Mouse (Mus musculus): ENCODE data around the gene Ebna1bp2. TPM values are rescaled to one million over a fixed set of nuclear protein-coding genes. Genes with fewer than 3 reads are reported as not detected.

Gene Ebna1bp2
- 130 and 134 TPM in 2 replicates for polyA plus RNA-seq (2015; fragmentation: Nextera tagmentation; extraction: Ambion mirVana)

- peaks cover 28% of the 10 kb centered on the region for H3K36me3 ChIP-seq
Observed at GRCm38 (mm10) chr4:118620279-118620966, at the start of gene Ebna1bp2, which contains the start of gene Cfap57. TSS of gene Ebna1bp2 (plus strand) at chr4:118620799. TSS of gene Cfap57 (minus strand) at chr4:118620777.

DNA sequence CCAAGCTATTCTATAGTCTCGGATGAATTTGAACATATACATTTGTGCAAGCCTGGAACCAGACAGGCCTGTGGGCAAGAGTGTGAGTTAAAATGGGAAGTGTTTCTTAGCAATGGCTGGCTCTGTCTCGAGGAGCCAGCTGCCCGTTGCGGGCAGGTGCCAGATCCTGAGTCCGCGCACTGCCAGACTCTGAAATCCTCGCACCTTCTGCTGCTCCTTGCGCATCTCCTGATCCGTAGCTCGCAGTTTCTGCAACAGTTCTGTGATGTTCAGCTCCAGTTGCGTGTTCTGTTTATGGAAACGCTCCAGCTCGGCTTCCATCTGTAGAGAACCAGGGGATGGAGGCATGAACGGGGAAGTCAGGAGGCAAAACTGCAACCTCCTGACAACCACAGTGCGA is 49.2 kb upstream of the Ebna1bp2 start:
- peaks cover 11% of the 10 kb centered on the region; the same call in 1 of the 2 replicates for H3K27me3 ChIP-seq
- H3K4me1 ChIP-seq, result no peaks in the 10 kb centered on the region
- H3K4me2 ChIP-seq (replicated peaks), result no peak overlapping the region
- H3K36me3 ChIP-seq, result no peaks in the 10 kb centered on the region
- no peaks in the 10 kb centered on the region for H3K9me3 ChIP-seq
- no peak overlapping the region for H3K27ac ChIP-seq
- no peak overlapping the region for H3K9ac ChIP-seq
- H3K4me3 ChIP-seq, result no peak overlapping the region
- WGBS, result 80% methylated on average over 14 of the region's 15 CpGs
- ATAC-seq (ENCODE audit: low FRiP score, low read depth), result no peak

More at GRCm38 (mm10) chr4:118620279-118620966, at the start of gene Ebna1bp2, which contains the start of gene Cfap57:
- peak; percentile 94 for ATAC-seq (ENCODE audit: low FRiP score, low read depth)
- Histone ChIP-seq H3K4me3 (peak within 1 kb of the TSS; percentile 90), H3K27me3 (no peaks in the 10 kb centered on the region), H3K4me2 (replicated peaks) (peak within 1 kb of the TSS; percentile 88), H3K4me1 (peaks cover 10% of the 10 kb centered on the region), H3K9me3 (peaks cover 3% of the 10 kb centered on the region; the same call in 1 of the 2 replicates), H3K27ac (no peak within 1 kb of the TSS), H3K9ac (peak within 1 kb of the TSS; percentile 79)
- 1% methylated on average over 36 of the region's 41 CpGs for WGBS

DNA sequence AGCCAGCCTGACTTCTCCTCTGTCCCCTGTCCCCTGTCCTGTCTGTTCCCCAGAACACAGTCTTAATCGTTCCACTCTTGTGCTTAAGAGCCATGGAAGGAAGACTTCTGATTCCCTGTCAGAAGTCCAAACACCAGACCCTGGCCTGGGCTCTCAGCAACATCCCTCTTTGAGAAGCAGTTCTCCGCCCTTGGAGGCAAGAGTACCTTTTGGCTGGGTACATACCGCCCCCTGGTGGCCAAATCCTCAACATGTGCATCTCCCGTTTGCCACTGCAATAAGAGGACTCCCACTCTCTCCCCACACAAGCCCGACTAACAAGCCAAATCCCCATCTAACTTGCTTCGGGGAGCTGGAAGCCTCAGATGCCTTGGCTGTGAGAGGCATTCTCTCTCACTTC is 44.5 kb upstream of the Ebna1bp2 start:
- H3K4me2 ChIP-seq (replicated peaks), result no peak overlapping the region
- 5% methylated on average over 6 of the region's 6 CpGs for whole genome bisulfite sequencing
- H3K4me3 ChIP-seq, result no peak overlapping the region
- no peak overlapping the region for H3K27ac ChIP-seq
- H3K9ac ChIP-seq, result no peak overlapping the region
- H3K9me3 ChIP-seq, result peaks cover 5% of the 10 kb centered on the region; the same call in 1 of the 2 replicates
- H3K27me3 ChIP-seq, result 0 out of 2 replicates have a peak, but pooled peaks cover 8% of the 10 kb centered on the region
- no peak; the same call in 1 of the 2 replicates for ATAC-seq (ENCODE audit: low FRiP score, low read depth)
- no peaks in the 10 kb centered on the region for H3K36me3 ChIP-seq
- no peaks in the 10 kb centered on the region for H3K4me1 ChIP-seq

- H3K4me1 ChIP-seq, result no peaks in the 10 kb centered on the region
- H3K4me2 ChIP-seq (replicated peaks), result no peak overlapping the region
- ATAC-seq (ENCODE audit: low FRiP score, low read depth), result no peak
- H3K4me3 ChIP-seq, result no peak overlapping the region
- H3K36me3 ChIP-seq, result no peaks in the 10 kb centered on the region
- H3K9me3 ChIP-seq, result peaks cover 5% of the 10 kb centered on the region; the same call in 1 of the 2 replicates
- no peak overlapping the region for H3K27ac ChIP-seq
- H3K9ac ChIP-seq, result no peak overlapping the region
- WGBS, result 48% methylated on average over 13 of the region's 13 CpGs
- H3K27me3 ChIP-seq, result 0 out of 2 replicates have a peak, but pooled peaks cover 5% of the 10 kb centered on the region
Observed at GRCm38 (mm10) chr4:118579313-118579712, 41.3 kb upstream of the Ebna1bp2 start.

GRCm38 (mm10) chr4:118581508-118581907 is 39.1 kb upstream of the Ebna1bp2 start:
- H3K9me3 ChIP-seq, result peaks cover 5% of the 10 kb centered on the region; the same call in 1 of the 2 replicates
- H3K36me3 ChIP-seq, result no peaks in the 10 kb centered on the region
- no peak for ATAC-seq (ENCODE audit: low FRiP score, low read depth)

GRCm38 (mm10) chr4:118582629-118583028 is 38.0 kb upstream of the Ebna1bp2 start:
- H3K27ac ChIP-seq, result no peak overlapping the region
- H3K4me3 ChIP-seq, result no peak overlapping the region
- no peaks in the 10 kb centered on the region for H3K27me3 ChIP-seq
- peaks cover 6% of the 10 kb centered on the region for H3K4me1 ChIP-seq
- H3K4me2 ChIP-seq (replicated peaks), result no peak overlapping the region
- no peak for ATAC-seq (ENCODE audit: low FRiP score, low read depth)
- H3K9me3 ChIP-seq, result peaks cover 5% of the 10 kb centered on the region; the same call in 1 of the 2 replicates
- no peaks in the 10 kb centered on the region for H3K36me3 ChIP-seq
- WGBS, result 93% methylated on average over 8 of the region's 8 CpGs
- no peak overlapping the region for H3K9ac ChIP-seq

More at GRCm38 (mm10) chr4:118581508-118581907, 39.1 kb upstream of the Ebna1bp2 start:
- Histone ChIP-seq H3K4me3 (no peak overlapping the region), H3K4me2 (replicated peaks) (no peak overlapping the region), H3K9ac (no peak overlapping the region), H3K4me1 (no peaks in the 10 kb centered on the region), H3K27me3 (0 out of 2 replicates have a peak, but pooled peaks cover 5% of the 10 kb centered on the region), H3K27ac (no peak overlapping the region)
- 47% methylated on average over 11 of the region's 11 CpGs for WGBS

DNA sequence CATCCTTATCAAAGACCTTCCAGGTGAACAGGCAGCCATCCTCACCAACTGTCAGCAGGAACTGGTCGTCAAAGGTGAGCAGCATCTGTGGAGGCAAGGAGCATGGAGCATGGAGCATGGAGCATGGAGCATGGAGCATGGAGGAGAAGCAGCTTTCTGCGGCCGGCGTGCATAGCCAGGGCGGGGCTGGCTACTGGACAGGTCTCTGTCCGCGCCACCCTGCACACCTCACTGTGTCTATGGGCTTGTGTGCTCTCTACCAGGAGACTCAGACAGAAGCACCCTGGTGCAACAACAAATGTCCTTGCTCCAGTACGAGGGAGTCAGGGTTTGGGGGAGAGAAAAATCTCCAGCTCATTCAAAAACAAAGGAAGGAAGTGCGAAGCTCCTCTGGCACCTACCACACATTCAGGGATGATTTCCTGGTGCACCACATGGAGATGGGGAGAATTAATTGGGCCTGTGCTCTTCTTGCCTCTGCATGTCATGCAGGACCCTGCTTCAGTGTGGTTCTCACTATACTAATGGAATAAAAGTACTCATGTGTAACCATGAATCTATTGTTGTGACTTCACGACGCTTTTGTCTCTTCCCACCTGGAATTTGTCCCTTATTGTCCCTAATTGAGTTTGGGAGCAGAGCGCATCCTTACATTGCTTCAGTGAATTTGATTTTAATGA is 31.4 kb upstream of the Ebna1bp2 start:
- no peak overlapping the region for H3K9ac ChIP-seq
- H3K27ac ChIP-seq, result no peak overlapping the region
- no peaks in the 10 kb centered on the region for H3K9me3 ChIP-seq
- no peaks in the 10 kb centered on the region for H3K27me3 ChIP-seq
- H3K4me3 ChIP-seq, result no peak overlapping the region
- 0 out of 2 replicates have a peak overlapping the region, but pooled peaks have one; percentile 9 for H3K4me2 ChIP-seq (replicated peaks)
- 74% methylated on average over 12 of the region's 12 CpGs for WGBS
- H3K36me3 ChIP-seq, result no peaks in the 10 kb centered on the region
- H3K4me1 ChIP-seq, result peaks cover 18% of the 10 kb centered on the region
- ATAC-seq (ENCODE audit: low FRiP score, low read depth), result no peak

DNA sequence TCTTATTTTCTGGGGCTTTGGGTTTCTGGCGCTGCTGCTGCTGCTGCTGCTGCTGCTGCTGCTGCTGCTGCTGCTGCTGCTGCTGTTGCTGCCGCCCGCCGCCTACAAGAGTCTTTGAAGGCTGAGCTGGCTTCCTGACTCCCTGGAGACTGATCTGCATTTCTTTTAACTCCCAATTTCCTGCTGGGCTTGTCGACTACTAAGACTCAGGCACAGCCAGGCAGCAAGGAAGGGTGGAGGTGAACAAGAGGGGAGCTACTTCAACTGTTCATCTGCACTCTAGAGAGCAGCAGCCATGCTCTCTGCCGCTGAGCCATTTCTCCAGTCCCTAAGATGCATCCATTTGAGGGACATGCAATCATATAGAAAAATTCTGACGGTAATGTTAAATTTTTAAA is 30.9 kb upstream of the Ebna1bp2 start:
- 11% methylated on average over 7 of the region's 7 CpGs for WGBS
- Histone ChIP-seq H3K4me1 (peaks cover 18% of the 10 kb centered on the region), H3K4me3 (no peak overlapping the region), H3K36me3 (no peaks in the 10 kb centered on the region), H3K9ac (no peak overlapping the region), H3K27ac (no peak overlapping the region), H3K4me2 (replicated peaks) (0 out of 2 replicates have a peak overlapping the region, but pooled peaks have one; percentile 9), H3K27me3 (no peaks in the 10 kb centered on the region), H3K9me3 (no peaks in the 10 kb centered on the region)
- no peak for ATAC-seq (ENCODE audit: low FRiP score, low read depth)

DNA sequence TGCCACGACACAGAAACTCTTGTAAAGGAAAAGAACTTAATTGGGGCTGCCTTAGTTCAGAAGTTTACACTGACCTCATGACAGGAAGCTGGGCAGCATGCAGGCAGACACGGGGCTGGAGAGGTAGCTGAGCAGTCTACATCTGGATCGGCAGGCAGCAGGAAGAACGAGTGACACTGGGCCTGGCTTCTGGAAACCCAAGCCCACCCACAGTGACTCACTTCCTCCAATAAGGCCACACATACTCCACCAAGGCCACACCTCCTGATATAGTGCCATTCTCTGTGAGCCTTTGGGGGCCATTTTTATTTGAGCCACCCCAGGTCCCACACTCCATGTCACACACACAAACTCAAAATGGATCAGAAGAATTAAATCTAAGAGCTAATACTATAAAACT is 16.5 kb upstream of the Ebna1bp2 start:
- Histone ChIP-seq H3K27me3 (no peaks in the 10 kb centered on the region), H3K4me3 (no peak overlapping the region), H3K4me1 (no peaks in the 10 kb centered on the region), H3K4me2 (replicated peaks) (no peak overlapping the region), H3K27ac (no peak overlapping the region), H3K9ac (no peak overlapping the region), H3K9me3 (no peaks in the 10 kb centered on the region), H3K36me3 (no peaks in the 10 kb centered on the region)
- WGBS, result 18% methylated on average over 4 of the region's 4 CpGs
- no peak for ATAC-seq (ENCODE audit: low FRiP score, low read depth)

- H3K27me3 ChIP-seq, result no peaks in the 10 kb centered on the region
- ATAC-seq (ENCODE audit: low FRiP score, low read depth), result no peak
- no peak overlapping the region for H3K27ac ChIP-seq
- no peaks in the 10 kb centered on the region for H3K36me3 ChIP-seq
- no peak overlapping the region for H3K4me2 ChIP-seq (replicated peaks)
- no peaks in the 10 kb centered on the region for H3K9me3 ChIP-seq
- no peaks in the 10 kb centered on the region for H3K4me1 ChIP-seq
- H3K9ac ChIP-seq, result no peak overlapping the region
- WGBS, result 67% methylated on average over 3 of the region's 3 CpGs
- no peak overlapping the region for H3K4me3 ChIP-seq
Observed at GRCm38 (mm10) chr4:118609836-118610235, 10.8 kb upstream of the Ebna1bp2 start.

DNA sequence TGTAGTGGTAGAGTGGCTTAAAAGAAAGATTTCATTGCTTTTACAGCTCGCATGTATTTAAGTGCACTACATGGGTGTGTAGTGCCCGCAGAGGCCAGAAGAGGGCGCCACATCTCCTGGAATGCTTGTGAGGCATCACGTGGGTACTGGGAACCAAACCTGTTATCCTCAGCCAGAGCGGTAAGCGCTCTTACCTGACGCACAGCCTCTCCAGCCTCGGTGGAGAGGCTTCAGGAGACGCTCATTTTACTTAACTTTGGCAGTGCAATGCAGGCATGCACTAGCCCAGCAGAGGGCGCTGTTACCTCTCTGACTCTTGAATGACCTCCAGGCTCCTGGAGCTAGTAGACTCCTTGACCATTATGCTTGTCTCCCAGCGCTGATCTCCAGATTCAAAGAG is 8.0 kb upstream of the Ebna1bp2 start:
- ATAC-seq (ENCODE audit: low FRiP score, low read depth), result no peak

GRCm38 (mm10) chr4:118615412-118615811 is 5.2 kb upstream of the Ebna1bp2 start:
- Histone ChIP-seq H3K9me3 (peaks cover 3% of the 10 kb centered on the region; the same call in 1 of the 2 replicates), H3K27ac (no peak overlapping the region), H3K4me2 (replicated peaks) (no peak overlapping the region), H3K9ac (no peak overlapping the region), H3K36me3 (no peaks in the 10 kb centered on the region), H3K4me3 (no peak overlapping the region), H3K4me1 (no peaks in the 10 kb centered on the region), H3K27me3 (no peaks in the 10 kb centered on the region)
- ATAC-seq (ENCODE audit: low FRiP score, low read depth), result no peak
- whole genome bisulfite sequencing, result 85% methylated on average over 11 of the region's 11 CpGs

More for the DNA sequence above, 8.0 kb upstream of the Ebna1bp2 start:
- no peaks in the 10 kb centered on the region for H3K27me3 ChIP-seq
- 22% methylated on average over 11 of the region's 11 CpGs for WGBS
- H3K4me2 ChIP-seq (replicated peaks), result no peak overlapping the region
- H3K9me3 ChIP-seq, result peaks cover 3% of the 10 kb centered on the region; the same call in 1 of the 2 replicates
- no peak overlapping the region for H3K27ac ChIP-seq
- H3K4me1 ChIP-seq, result no peaks in the 10 kb centered on the region
- H3K9ac ChIP-seq, result no peak overlapping the region
- H3K4me3 ChIP-seq, result no peak overlapping the region
- H3K36me3 ChIP-seq, result no peaks in the 10 kb centered on the region

Measured in limb, embryonic 13.5 days (tissue).